Mouse (Mus musculus) heart, embryonic 14.5 days (tissue): ENCODE data around the gene Zfp784. TPM values are rescaled to one million over a fixed set of nuclear protein-coding genes. Genes with fewer than 3 reads are reported as not detected.

Experiments used
- ATAC-seq: fragments of 200-750 bp; cut with Nextera tagmentation; 2 replicates; pipeline ENCODE4 v1.8.0; 2017; ENCODE audit warnings: low read depth, moderate TSS enrichment; ENCODE audit not compliant: insufficient number of reproducible peaks, insufficient read depth, low FRiP score
- H3K27ac ChIP-seq, 2 experiments: fragments of 200-500 bp in 1 of 2; fragments of 300-500 bp in 1 of 2; sonication (generic) in 1 of 2; replicated peaks in 1 of 2; 2 replicates each; pipeline ENCODE4 v1.5.1; 2012 to 2014; ENCODE audit warnings: low read depth in 2 of 2, low read length in 2 of 2, control low read depth in 1 of 2, mild to moderate bottlenecking in 1 of 2, mixed read lengths in 1 of 2; ENCODE audit not compliant: control insufficient read depth in 1 of 2, insufficient read depth in 1 of 2
- H3K27me3 ChIP-seq: fragments of 300-500 bp; sonication (generic); 2 replicates; pipeline ENCODE4 v1.6.1; 2014; ENCODE audit warnings: mild to moderate bottlenecking, low read length, control low read depth; ENCODE audit not compliant: control insufficient read depth, insufficient read depth
- H3K36me3 ChIP-seq: fragments of 300-500 bp; sonication (generic); 2 replicates; pipeline ENCODE4 v1.6.1; 2014; ENCODE audit warnings: mild to moderate bottlenecking, control low read depth, low read length, mixed read lengths; ENCODE audit not compliant: control insufficient read depth, insufficient read depth
- H3K4me1 ChIP-seq, 2 experiments: fragments of 200-500 bp in 1 of 2; fragments of 300-500 bp in 1 of 2; sonication (generic) in 1 of 2; 2 replicates each; pipeline ENCODE4 v1.6.1; 2012 to 2014; ENCODE audit warnings: low read length in 2 of 2, control low read depth in 1 of 2, mixed read lengths in 1 of 2; ENCODE audit not compliant: control insufficient read depth in 2 of 2, insufficient read depth in 2 of 2
- H3K4me2 ChIP-seq: fragments of 300-500 bp; sonication (generic); 2 replicates; pipeline ENCODE4 v1.6.1; 2014; ENCODE audit warnings: mild to moderate bottlenecking, low read length
- H3K4me3 ChIP-seq, 2 experiments: fragments of 200-500 bp in 1 of 2; fragments of 300-500 bp in 1 of 2; sonication (generic) in 1 of 2; 2 replicates each; pipeline ENCODE4 v1.5.1; 2012 to 2014; ENCODE audit warnings: low read length in 2 of 2, mild to moderate bottlenecking in 2 of 2, control low read depth in 1 of 2, low read depth in 1 of 2, moderate library complexity in 1 of 2; ENCODE audit not compliant: control insufficient read depth in 1 of 2, insufficient read depth in 1 of 2
- H3K9ac ChIP-seq: fragments of 300-500 bp; sonication (generic); 2 replicates; pipeline ENCODE4 v1.6.1; 2014; ENCODE audit warnings: mild to moderate bottlenecking, low read length
- H3K9me3 ChIP-seq: fragments of 300-500 bp; sonication (generic); 2 replicates; pipeline ENCODE4 v1.6.1; 2016; ENCODE audit warnings: low read length, control low read depth; ENCODE audit not compliant: control insufficient read depth
- WGBS: fragments of 180-500 bp; shearing (Covaris S2); extraction: QIAGEN DNeasy Blood & Tissue Kit; methylation state at CpG from one replicate; pipeline ENCODE4 v1.1.7; 2014; 5-methylcytosine and 5-hydroxymethylcytosine counted together
- polyA plus RNA-seq: library from polyadenylated mRNA; unstranded; fragments of >200 nt; fragmentation: Nextera tagmentation; extraction: Ambion mirVana; gene quantifications from 2 replicates; pipeline ENCODE4 v1.2.1, GENCODE M21; 2014

Gene Zfp784
- 5.6 TPM in 2 replicates for polyA plus RNA-seq

DNA sequence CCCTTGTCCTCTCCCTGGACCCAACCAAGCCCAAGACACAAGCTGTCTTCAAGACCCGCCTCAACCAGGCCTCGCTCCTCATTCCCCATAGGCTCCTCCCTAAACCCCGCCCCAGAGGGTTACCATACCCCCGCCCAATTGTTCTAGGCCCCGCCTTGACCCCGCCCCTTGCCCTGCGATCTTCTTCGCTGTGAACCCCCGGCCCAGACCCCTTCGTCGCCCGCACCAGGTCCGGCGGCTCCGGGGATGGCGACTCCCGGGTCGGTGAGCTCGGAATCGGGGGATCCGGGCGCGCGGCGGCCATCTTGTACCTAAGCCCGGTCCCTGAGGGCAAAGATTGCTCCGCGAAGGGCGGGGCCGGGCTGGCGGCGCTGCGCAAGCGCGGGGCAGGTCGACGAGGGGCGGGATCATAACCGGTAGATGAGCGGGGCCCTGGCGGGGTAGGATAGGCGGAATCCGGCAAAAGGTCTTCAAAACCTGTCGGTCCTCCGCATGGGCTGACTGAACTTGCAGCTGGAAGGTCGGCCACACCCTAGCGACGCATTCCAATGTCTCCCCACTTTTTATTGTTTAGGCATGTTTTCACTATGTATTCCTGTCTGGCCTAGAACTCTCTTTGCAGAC is at the start of gene Zfp784:
Gene Zfp784, minus strand, starts transcription at position 338 of the 624 bp plus-strand sequence.
- Histone ChIP-seq H3K36me3 (peaks cover 34% of the 10 kb centered on the region), H3K4me3 (peak within 1 kb of the TSS; percentile 66 to 75), H3K9ac (peak within 1 kb of the TSS; percentile 76), H3K27me3 (no peaks in the 10 kb centered on the region), H3K4me1 (peaks cover 2 to 11% of the 10 kb centered on the region in 2 experiments; a peak in 3 of 4 replicates), H3K27ac (peak within 1 kb of the TSS; percentile 86 to 94), H3K9me3 (no peaks in the 10 kb centered on the region), H3K4me2 (peak within 1 kb of the TSS; percentile 65)
- peak; percentile 92 for ATAC-seq
- under 1% methylated on average over 48 of the region's 48 CpGs for WGBS

- no peak overlapping the region for H3K27ac ChIP-seq
- no peak overlapping the region for H3K4me2 ChIP-seq
- H3K36me3 ChIP-seq, result peaks cover 95% of the 10 kb centered on the region
- no peak for ATAC-seq
- WGBS, result 91% methylated on average over 4 of the region's 4 CpGs
- H3K9me3 ChIP-seq, result no peaks in the 10 kb centered on the region
- H3K4me1 ChIP-seq, result peaks cover 0 to 8% of the 10 kb centered on the region in 2 experiments; a peak in 1 of 4 replicates
- no peak overlapping the region for H3K9ac ChIP-seq
- no peaks in the 10 kb centered on the region for H3K27me3 ChIP-seq
- no peak overlapping the region for H3K4me3 ChIP-seq
Measured at GRCm38 (mm10) chr7:5087886-5088285, 49.6 kb upstream of the Zfp784 start.

- H3K36me3 ChIP-seq, result peaks cover 92% of the 10 kb centered on the region
- WGBS, result 87% methylated on average over 5 of the region's 5 CpGs
Measured at GRCm38 (mm10) chr7:5086921-5087440, 48.7 kb upstream of the Zfp784 start.

GRCm38 (mm10) chr7:5085512-5085911 is 47.3 kb upstream of the Zfp784 start:
- Histone ChIP-seq H3K4me2 (no peak overlapping the region), H3K4me3 (no peak overlapping the region), H3K36me3 (peaks cover 79% of the 10 kb centered on the region), H3K9ac (no peak overlapping the region), H3K27me3 (no peaks in the 10 kb centered on the region), H3K27ac (no peak overlapping the region), H3K9me3 (no peaks in the 10 kb centered on the region), H3K4me1 (peaks cover 3 to 22% of the 10 kb centered on the region in 2 experiments; a peak in 3 of 4 replicates)
- WGBS, result 54% methylated on average over 1 of the region's 1 CpGs
- ATAC-seq, result no peak

More at GRCm38 (mm10) chr7:5086921-5087440, 48.7 kb upstream of the Zfp784 start:
- Histone ChIP-seq H3K27ac (no peak overlapping the region), H3K4me3 (no peak overlapping the region), H3K9me3 (no peaks in the 10 kb centered on the region), H3K9ac (no peak overlapping the region), H3K27me3 (no peaks in the 10 kb centered on the region), H3K4me1 (peaks cover 0 to 11% of the 10 kb centered on the region in 2 experiments; a peak in 2 of 4 replicates), H3K4me2 (no peak overlapping the region)
- no peak for ATAC-seq

DNA sequence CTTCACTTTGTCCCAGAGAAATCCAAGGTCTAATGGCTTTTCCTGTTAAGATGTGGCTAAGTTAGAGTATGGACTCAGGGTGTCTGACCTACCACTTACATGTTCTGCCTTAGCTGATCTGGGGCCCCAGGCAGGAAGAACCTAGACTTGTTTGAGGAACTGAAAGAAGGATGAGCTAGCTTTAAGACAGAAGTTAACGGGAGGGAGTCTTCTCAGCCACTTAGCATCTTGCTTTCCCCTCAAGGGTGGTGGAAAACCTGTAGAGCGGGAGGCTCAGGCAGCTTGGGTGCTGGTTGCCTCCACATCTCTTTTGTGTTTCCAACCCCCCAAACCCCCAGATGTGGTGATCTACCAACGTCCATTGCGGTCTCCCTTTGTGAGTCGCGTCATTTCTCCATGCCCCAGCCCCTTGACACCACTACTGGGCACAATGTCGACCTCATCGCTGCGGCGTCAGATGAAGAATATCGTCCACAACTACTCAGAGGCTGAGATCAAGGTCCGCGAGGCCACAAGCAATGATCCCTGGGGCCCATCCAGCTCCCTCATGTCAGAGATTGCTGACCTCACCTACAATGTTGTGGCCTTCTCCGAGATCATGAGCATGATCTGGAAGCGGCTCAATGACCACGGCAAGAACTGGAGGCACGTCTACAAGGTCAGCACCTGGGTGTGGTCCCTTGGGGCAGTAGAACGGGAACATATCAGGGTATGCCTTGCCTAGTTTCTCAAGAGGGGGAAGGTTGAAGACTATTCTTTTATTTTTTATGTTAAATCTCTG is 45.3 kb upstream of the Zfp784 start:
- WGBS, result 92% methylated on average over 18 of the region's 18 CpGs
- H3K36me3 ChIP-seq, result peaks cover 66% of the 10 kb centered on the region
- no peaks in the 10 kb centered on the region for H3K27me3 ChIP-seq
- H3K9ac ChIP-seq, result no peak overlapping the region
- H3K4me1 ChIP-seq, result peaks cover 3 to 22% of the 10 kb centered on the region in 2 experiments; a peak in 3 of 4 replicates
- H3K4me2 ChIP-seq, result no peak overlapping the region
- ATAC-seq, result no peak
- H3K9me3 ChIP-seq, result no peaks in the 10 kb centered on the region
- H3K27ac ChIP-seq, result no peak overlapping the region
- H3K4me3 ChIP-seq, result no peak overlapping the region

DNA sequence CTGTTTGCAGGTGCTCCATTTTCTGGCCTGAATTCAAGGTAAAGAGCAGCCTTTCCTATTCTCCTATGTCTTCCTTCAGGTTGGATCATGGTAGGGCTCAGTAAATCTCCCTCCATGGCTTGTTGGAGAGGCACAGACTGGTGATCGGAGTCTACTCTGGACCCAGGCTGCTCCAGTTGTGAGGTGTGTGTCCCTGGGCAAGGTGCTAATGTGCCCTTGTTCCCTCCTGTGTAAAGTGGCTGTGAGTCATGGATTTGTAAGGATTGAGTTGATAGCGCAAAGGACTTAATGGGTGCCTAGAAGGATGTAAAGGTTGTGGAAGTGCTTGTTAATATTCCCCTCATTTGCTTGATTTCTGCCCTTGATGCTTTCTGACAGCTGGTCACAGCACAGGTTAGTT is 43.7 kb upstream of the Zfp784 start:
- Histone ChIP-seq H3K27me3 (no peaks in the 10 kb centered on the region), H3K9me3 (no peaks in the 10 kb centered on the region), H3K36me3 (peaks cover 68% of the 10 kb centered on the region), H3K9ac (0 out of 2 replicates have a peak overlapping the region, but pooled peaks have one; percentile 21), H3K27ac (no peak overlapping the region), H3K4me3 (no peak overlapping the region), H3K4me1 (peaks cover 3 to 22% of the 10 kb centered on the region in 2 experiments; a peak in 3 of 4 replicates), H3K4me2 (peak overlapping the region; percentile 87)
- no peak for ATAC-seq
- 94% methylated on average over 2 of the region's 2 CpGs for WGBS

- peaks cover 3 to 22% of the 10 kb centered on the region in 2 experiments; a peak in 3 of 4 replicates for H3K4me1 ChIP-seq
- WGBS, result 48% methylated on average over 6 of the region's 6 CpGs
- H3K36me3 ChIP-seq, result peaks cover 70% of the 10 kb centered on the region
- H3K27me3 ChIP-seq, result no peaks in the 10 kb centered on the region
- ATAC-seq, result no peak
- peak overlapping the region; percentile 87 for H3K4me2 ChIP-seq
- peak overlapping the region; percentile 99 for H3K9ac ChIP-seq
- H3K9me3 ChIP-seq, result no peaks in the 10 kb centered on the region
- peak overlapping the region; percentile 8 to 100; a peak in 2 of 4 replicates for H3K4me3 ChIP-seq
- no peak overlapping the region for H3K27ac ChIP-seq
Measured at GRCm38 (mm10) chr7:5081241-5081640, 43.0 kb upstream of the Zfp784 start.
